Mouse (Mus musculus): ENCODE measurements around the gene Plxna4. TPM values are rescaled to one million over a fixed set of nuclear protein-coding genes. Genes with fewer than 3 reads are reported as not detected.

Plxna4 gene
- total RNA-seq, 4 experiments from 2014 or later, result 5.7 to 11.7 (median 8.1) TPM

- DNase-seq, result no peak
These were observed 429.6 kb downstream of the Plxna4 start for GRCm38 (mm10) chr6:32158347-32158746.

GRCm38 (mm10) chr6:32153170-32153569 lies 434.8 kb downstream of the Plxna4 start:
- DNase-seq, result no peak

DNA sequence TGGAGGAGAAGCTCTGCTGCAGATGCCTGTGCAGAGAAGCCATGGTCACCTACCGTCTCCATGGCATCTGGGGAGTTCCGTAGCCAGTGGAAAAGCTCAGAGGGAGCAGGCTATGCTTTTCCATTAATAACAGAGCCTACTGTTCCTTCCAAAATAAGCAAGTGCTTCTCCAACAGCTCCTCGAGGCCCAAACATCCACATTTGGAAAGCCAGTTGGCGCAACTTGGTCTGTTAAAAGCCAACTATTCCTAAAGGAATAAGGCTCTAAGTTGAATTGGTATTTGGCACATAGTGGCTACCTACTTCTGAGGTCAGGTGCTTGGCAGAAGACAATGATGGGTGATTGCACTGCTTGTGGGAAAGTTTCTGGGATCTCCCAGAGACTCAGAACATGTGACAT lies 437.2 kb downstream of the Plxna4 start:
- DNase-seq, result no peak

DNA sequence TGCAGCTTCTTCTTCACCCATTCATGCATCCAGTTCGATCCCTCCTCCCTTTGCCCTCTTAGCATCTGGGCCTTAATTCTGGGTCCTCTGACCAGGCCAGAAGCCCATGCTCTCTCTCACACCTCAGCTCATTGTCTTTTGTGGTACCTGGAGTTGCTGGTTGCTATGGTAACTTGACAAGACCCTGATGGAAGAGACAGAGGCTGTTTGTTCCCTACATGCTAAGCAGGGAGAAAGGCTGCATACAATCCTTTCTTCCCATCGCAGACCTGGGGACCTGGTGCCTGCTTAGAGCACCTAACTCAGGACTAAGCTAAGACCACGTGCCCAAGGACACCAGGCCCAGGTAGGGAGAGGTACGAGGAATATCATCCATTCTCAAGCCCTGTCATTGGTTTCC lies 443.2 kb downstream of the Plxna4 start:
- no peak for DNase-seq

- no peak for DNase-seq
These were observed 448.5 kb downstream of the Plxna4 start for GRCm38 (mm10) chr6:32139537-32139936.

DNA sequence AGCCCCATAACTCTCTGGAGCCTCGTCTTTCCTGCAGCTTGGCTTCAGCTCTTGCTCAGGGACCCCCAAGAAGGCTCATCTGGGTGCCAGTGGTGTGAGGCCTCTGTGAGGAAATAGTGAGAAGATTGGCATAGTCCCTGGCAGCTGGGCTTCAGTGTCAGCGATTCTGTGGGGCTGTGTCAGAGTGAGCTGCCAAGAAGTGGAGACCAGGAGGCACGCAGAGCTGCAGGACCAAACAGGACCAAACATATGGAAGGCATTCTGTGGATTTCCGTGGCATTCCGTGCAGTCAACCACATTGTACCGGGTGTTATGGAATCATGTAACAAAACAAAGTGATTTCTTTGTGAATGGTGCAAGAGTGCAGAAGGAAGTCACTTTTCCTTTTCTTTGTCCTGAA lies 461.1 kb downstream of the Plxna4 start:
- DNase-seq, result no peak

GRCm38 (mm10) chr6:32122584-32123265 lies 465.3 kb downstream of the Plxna4 start:
- DNase-seq, result no peak

DNA sequence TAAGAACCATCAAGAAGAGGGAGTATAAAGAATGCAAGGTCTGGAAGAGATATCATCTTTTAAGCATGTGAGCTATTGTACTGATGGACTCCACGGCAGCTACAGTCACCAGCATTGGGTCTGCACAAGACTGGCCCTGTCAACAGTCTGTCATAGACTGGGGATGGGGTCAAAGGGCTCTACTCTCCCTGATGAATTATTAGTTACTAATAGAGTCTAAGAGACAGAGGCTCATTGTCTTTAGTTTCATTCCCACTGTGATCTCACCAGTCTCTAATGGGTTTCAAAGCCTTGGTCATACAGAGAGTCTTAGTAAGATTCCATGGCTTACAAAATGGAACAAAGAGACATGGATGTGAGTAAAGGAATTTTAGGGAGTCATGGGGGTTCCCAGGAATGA lies 467.1 kb downstream of the Plxna4 start:
- no peak for DNase-seq

DNA sequence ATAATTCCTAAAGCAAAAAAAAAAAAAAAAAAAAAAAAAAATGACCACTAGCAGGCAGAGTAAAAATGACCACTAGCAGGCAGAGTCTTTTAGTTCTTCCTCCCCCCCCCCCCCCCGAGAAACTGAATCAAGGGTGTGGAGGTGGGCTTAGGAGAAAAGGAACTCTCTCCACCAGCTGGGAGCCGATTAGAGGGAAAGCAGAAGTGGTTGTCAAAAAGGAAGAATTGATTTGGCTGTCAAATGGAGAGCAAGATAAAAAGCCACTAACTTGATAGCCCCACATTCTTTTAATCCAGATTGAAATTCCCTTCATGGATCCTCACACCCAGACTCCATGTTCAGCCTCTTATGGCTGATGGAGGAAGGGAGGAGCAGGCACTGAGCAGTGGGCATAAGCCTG lies 478.8 kb downstream of the Plxna4 start:
- no peak for DNase-seq

DNA sequence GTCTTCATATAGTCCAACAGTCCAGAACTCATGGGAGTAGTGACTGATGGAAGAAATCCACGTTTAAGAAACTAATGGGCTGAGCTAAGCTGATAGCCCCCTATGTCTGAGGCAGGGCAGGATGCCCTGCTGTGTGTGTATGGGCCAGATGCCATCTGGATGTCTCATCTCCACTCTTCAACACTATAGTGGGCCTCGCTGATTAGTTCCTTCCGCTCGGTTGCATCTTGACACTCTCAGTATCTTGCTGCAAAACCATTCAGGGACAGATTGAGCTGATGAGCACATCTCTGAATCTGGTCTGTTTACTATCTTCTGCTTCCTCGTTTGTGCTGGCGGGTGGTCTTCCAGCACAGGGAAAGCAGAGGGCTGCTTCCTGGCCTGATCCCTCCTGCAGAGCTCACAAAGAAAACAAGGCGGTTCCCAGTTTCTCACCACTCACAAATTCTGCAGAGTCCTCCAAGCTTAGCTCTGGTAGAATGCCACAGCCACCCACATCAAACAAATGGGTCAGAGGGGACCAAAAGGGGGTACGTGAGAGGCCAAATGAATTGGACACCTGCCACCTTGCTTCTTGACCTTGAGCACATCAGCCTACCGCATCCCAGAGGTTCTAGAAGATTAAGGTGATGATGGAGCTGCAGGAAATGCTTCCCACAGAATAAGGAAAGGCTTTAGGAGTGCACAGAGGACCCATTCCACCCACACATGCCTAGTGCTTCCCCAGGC lies 482.3 kb downstream of the Plxna4 start:
- no peak for DNase-seq
